Mouse (Mus musculus): ENCODE data around the gene Id4.

Gene Id4

GRCm38 (mm10) chr13:48260690-48261278, at the start of gene Id4:
Gene Id4 (plus strand): TSS chr13:48261228.
- peaks cover 32% of the 10 kb centered on the region for H3K27me3 ChIP-seq (ENCODE audit: insufficient read depth, low read length)
- H3K4me1 ChIP-seq (replicated peaks; ENCODE audit: low read depth, low read length): peaks cover 27% of the 10 kb centered on the region
- no peaks in the 10 kb centered on the region for H3K9me3 ChIP-seq (ENCODE audit: low read length)
- no peak for TF ChIP-seq POU5F1 (IDR thresholded peaks at IDR 0.05; ENCODE audit: borderline replicate concordance, low read length)
- no peak for TF ChIP-seq CTCF (conservative IDR thresholded peaks at IDR 0.05; ENCODE audit: low read length)
- TF ChIP-seq NANOG (IDR thresholded peaks at IDR 0.05; ENCODE audit: borderline replicate concordance, low read length): no peak
- peak within 1 kb of the TSS; percentile 86 for H3K4me3 ChIP-seq (replicated peaks; ENCODE audit: low read length)
- no peaks in the 10 kb centered on the region for H3K36me3 ChIP-seq (ENCODE audit: insufficient read depth, low read length)

GRCm38 (mm10) chr13:48227136-48227535, 33.9 kb upstream of the Id4 start:
- Histone ChIP-seq H3K9me3 (ENCODE audit: low read length) (no peaks in the 10 kb centered on the region), H3K36me3 (ENCODE audit: insufficient read depth, low read length) (no peaks in the 10 kb centered on the region), H3K4me3 (replicated peaks; ENCODE audit: low read length) (peak overlapping the region; percentile 52), H3K4me1 (replicated peaks; ENCODE audit: low read depth, low read length) (peaks cover 38% of the 10 kb centered on the region), H3K27me3 (ENCODE audit: insufficient read depth, low read length) (peaks cover 26% of the 10 kb centered on the region)
- TF ChIP-seq NANOG (IDR thresholded peaks at IDR 0.05; ENCODE audit: borderline replicate concordance, low read length): no peak

- TF ChIP-seq POU5F1 (IDR thresholded peaks at IDR 0.05; ENCODE audit: borderline replicate concordance, low read length) (no peak), NANOG (IDR thresholded peaks at IDR 0.05; ENCODE audit: borderline replicate concordance, low read length) (no peak), CTCF (conservative IDR thresholded peaks at IDR 0.05; ENCODE audit: low read length) (no peak)
- Histone ChIP-seq H3K4me1 (replicated peaks; ENCODE audit: low read depth, low read length) (peaks cover 39% of the 10 kb centered on the region), H3K27me3 (ENCODE audit: insufficient read depth, low read length) (peaks cover 26% of the 10 kb centered on the region), H3K4me3 (replicated peaks; ENCODE audit: low read length) (peak overlapping the region; percentile 71), H3K36me3 (ENCODE audit: insufficient read depth, low read length) (no peaks in the 10 kb centered on the region), H3K9me3 (ENCODE audit: low read length) (no peaks in the 10 kb centered on the region)
Measured at GRCm38 (mm10) chr13:48227712-48228111, 33.3 kb upstream of the Id4 start.

DNA sequence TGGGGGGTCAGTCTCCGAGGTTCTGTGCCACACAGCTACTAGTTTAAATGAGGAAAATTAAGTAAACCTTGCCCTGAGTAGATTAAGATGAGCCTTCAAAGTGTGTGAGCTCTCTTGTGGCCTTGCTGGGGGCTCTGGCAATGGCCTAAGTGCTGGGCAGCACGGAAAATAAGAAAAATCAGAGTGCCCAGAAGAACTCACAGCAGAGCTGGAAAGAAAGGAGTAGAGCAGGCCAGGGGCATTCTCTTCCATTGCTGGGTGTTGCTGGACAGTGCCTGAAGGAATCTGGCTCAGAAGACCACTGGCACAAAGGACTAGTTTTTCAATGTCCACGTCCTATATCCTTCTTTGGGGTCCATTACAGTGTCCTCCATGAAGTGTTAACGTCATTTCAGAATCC, 32.9 kb upstream of the Id4 start:
- Histone ChIP-seq H3K27me3 (ENCODE audit: insufficient read depth, low read length) (peaks cover 27% of the 10 kb centered on the region), H3K4me3 (replicated peaks; ENCODE audit: low read length) (peak overlapping the region; percentile 71)
- TF ChIP-seq NANOG (IDR thresholded peaks at IDR 0.05; ENCODE audit: borderline replicate concordance, low read length) (no peak), POU5F1 (IDR thresholded peaks at IDR 0.05; ENCODE audit: borderline replicate concordance, low read length) (no peak), CTCF (conservative IDR thresholded peaks at IDR 0.05; ENCODE audit: low read length) (no peak)

DNA sequence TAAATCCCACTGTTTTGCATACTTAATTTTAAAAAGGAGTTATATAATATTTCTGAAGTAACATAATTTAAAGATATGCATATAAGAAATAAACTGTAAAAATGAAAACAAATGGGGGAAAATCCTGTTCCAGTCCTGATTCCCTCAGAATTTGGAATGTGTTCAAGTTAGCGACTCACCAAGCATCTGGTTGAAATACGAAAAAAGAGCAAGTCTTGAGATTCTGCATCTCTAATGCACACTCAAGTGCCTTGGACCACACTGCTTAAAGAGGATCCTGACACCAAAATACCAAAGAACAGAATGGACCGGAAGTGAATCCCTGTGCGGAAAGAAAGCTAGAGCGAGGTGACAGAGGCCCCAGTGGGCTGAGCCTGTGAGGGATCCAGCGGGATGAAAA, 30.0 kb upstream of the Id4 start:
- Histone ChIP-seq H3K36me3 (ENCODE audit: insufficient read depth, low read length) (no peaks in the 10 kb centered on the region), H3K4me3 (replicated peaks; ENCODE audit: low read length) (no peak overlapping the region), H3K4me1 (replicated peaks; ENCODE audit: low read depth, low read length) (peaks cover 39% of the 10 kb centered on the region), H3K9me3 (ENCODE audit: low read length) (no peaks in the 10 kb centered on the region), H3K27me3 (ENCODE audit: insufficient read depth, low read length) (peaks cover 29% of the 10 kb centered on the region)
- TF ChIP-seq POU5F1 (IDR thresholded peaks at IDR 0.05; ENCODE audit: borderline replicate concordance, low read length) (no peak), NANOG (IDR thresholded peaks at IDR 0.05; ENCODE audit: borderline replicate concordance, low read length) (no peak), CTCF (conservative IDR thresholded peaks at IDR 0.05; ENCODE audit: low read length) (no peak)

More for the DNA sequence above, 32.9 kb upstream of the Id4 start:
- Histone ChIP-seq H3K4me1 (replicated peaks; ENCODE audit: low read depth, low read length) (peaks cover 39% of the 10 kb centered on the region), H3K9me3 (ENCODE audit: low read length) (no peaks in the 10 kb centered on the region), H3K36me3 (ENCODE audit: insufficient read depth, low read length) (no peaks in the 10 kb centered on the region)

GRCm38 (mm10) chr13:48236436-48236835, 24.6 kb upstream of the Id4 start:
- Histone ChIP-seq H3K27me3 (ENCODE audit: insufficient read depth, low read length) (peaks cover 9% of the 10 kb centered on the region; the same call in 1 of the 2 replicates), H3K4me1 (replicated peaks; ENCODE audit: low read depth, low read length) (peaks cover 30% of the 10 kb centered on the region), H3K36me3 (ENCODE audit: insufficient read depth, low read length) (no peaks in the 10 kb centered on the region), H3K4me3 (replicated peaks; ENCODE audit: low read length) (no peak overlapping the region), H3K9me3 (ENCODE audit: low read length) (no peaks in the 10 kb centered on the region)
- TF ChIP-seq CTCF (conservative IDR thresholded peaks at IDR 0.05; ENCODE audit: low read length) (no peak), NANOG (IDR thresholded peaks at IDR 0.05; ENCODE audit: borderline replicate concordance, low read length) (no peak), POU5F1 (IDR thresholded peaks at IDR 0.05; ENCODE audit: borderline replicate concordance, low read length) (no peak)

- Histone ChIP-seq H3K9me3 (ENCODE audit: low read length) (no peaks in the 10 kb centered on the region), H3K4me3 (replicated peaks; ENCODE audit: low read length) (no peak overlapping the region), H3K27me3 (ENCODE audit: insufficient read depth, low read length) (peaks cover 9% of the 10 kb centered on the region; the same call in 1 of the 2 replicates), H3K4me1 (replicated peaks; ENCODE audit: low read depth, low read length) (peaks cover 27% of the 10 kb centered on the region), H3K36me3 (ENCODE audit: insufficient read depth, low read length) (no peaks in the 10 kb centered on the region)
- no peak for TF ChIP-seq CTCF (conservative IDR thresholded peaks at IDR 0.05; ENCODE audit: low read length)
- TF ChIP-seq POU5F1 (IDR thresholded peaks at IDR 0.05; ENCODE audit: borderline replicate concordance, low read length): no peak
- no peak for TF ChIP-seq NANOG (IDR thresholded peaks at IDR 0.05; ENCODE audit: borderline replicate concordance, low read length)
Measured at GRCm38 (mm10) chr13:48236865-48237264, 24.2 kb upstream of the Id4 start.

DNA sequence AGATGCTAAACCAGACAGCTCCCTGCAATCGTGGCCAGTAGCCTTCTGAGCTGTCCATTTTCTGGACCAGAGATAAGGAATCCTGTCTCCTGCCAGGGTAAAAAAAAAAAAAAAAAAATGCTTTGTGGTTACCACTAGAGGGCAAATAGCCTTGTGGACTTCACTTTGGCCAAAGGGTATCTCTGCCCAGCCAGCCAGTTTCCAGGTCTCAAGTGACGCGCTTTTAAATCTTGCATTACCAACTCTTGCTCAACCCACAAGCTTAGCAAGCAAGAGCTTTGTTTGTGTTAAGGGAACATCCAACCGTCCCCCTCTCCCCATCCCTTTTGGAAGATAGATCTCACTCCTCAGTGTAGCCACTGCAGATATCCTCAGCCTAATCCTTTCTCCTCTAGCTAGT, 23.5 kb upstream of the Id4 start:
- TF ChIP-seq CTCF (conservative IDR thresholded peaks at IDR 0.05; ENCODE audit: low read length) (peak; percentile 43), NANOG (IDR thresholded peaks at IDR 0.05; ENCODE audit: borderline replicate concordance, low read length) (no peak), POU5F1 (IDR thresholded peaks at IDR 0.05; ENCODE audit: borderline replicate concordance, low read length) (no peak)
- H3K27me3 ChIP-seq (ENCODE audit: insufficient read depth, low read length): peaks cover 9% of the 10 kb centered on the region; the same call in 1 of the 2 replicates

More for the DNA sequence above, 23.5 kb upstream of the Id4 start:
- no peaks in the 10 kb centered on the region for H3K36me3 ChIP-seq (ENCODE audit: insufficient read depth, low read length)
- H3K4me3 ChIP-seq (replicated peaks; ENCODE audit: low read length): no peak overlapping the region
- H3K4me1 ChIP-seq (replicated peaks; ENCODE audit: low read depth, low read length): peaks cover 23% of the 10 kb centered on the region
- H3K9me3 ChIP-seq (ENCODE audit: low read length): no peaks in the 10 kb centered on the region
